Mouse (Mus musculus) cerebellum, adult 2 months (tissue): ENCODE results near the gene Krtap1-5.
"Not testable (repeated sequence)": the region's sequence is repeated elsewhere in the genome, so short reads cannot be mapped to it uniquely, and the experiment has no call there.

Experiments used
- CTCF ChIP-seq: fragments of 200-500 bp; IDR thresholded peaks from 2 replicates; pipeline ENCODE4 v1.5.1; 2011; ENCODE audit warnings: low read depth, mild to moderate bottlenecking, control low read depth, low read length, moderate library complexity, borderline replicate concordance; ENCODE audit not compliant: insufficient read depth
- POLR2A ChIP-seq: fragments of 200-500 bp; IDR thresholded peaks from 2 replicates; pipeline ENCODE4 v1.6.1; 2011; ENCODE audit warnings: low read length, control low read depth, borderline replicate concordance; ENCODE audit not compliant: insufficient read depth

DNA sequence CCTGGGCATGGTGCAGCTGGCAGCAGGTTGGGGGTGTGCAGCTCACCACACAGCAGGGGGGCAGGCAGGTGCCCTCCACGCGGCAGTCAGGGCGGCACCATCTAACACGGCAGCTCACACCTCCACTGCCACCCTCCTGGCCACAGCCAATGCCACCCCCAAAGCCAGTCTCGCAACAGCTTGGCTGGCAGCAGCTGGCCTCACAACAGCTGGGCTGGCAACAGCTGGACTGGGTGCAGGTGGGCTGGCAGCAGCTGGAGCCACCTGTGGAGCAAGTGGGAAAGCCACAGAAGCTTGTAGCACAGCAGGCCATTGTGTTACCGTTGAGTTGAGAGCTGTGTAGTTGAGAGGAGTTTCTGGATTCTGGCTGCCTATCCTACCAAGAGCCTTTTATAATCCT, 16.9 kb upstream of the Krtap1-5 start, which contains the start of gene Krtap9-3:
- not testable (repeated sequence) for TF ChIP-seq POLR2A, CTCF
